Mouse (Mus musculus) myocyte (in vitro differentiated cells): Measurements from ENCODE around the gene Fto.

Experiments
- CEBPB ChIP-seq: IDR thresholded peaks from 2 replicates; pipeline ENCODE4 v1.6.1; 2011; ENCODE audit warnings: mild to moderate bottlenecking, moderate library complexity; ENCODE audit not compliant: poor library complexity, insufficient read depth, severe bottlenecking
- E2F4 ChIP-seq: IDR thresholded peaks from one replicate; pipeline ENCODE4 v1.6.1; 2011; ENCODE audit warnings: mild to moderate bottlenecking, control low read depth, moderate library complexity; ENCODE audit not compliant: insufficient read depth
- MAX ChIP-seq: IDR thresholded peaks from one replicate; pipeline ENCODE4 v1.6.1; 2011; ENCODE audit warnings: low read depth, mild to moderate bottlenecking, control low read depth
- MYOG ChIP-seq, 3 experiments: IDR thresholded peaks; one replicate each; pipeline ENCODE4 v1.6.1; 2011; ENCODE audit warnings: control low read depth in 2 of 3, low read depth in 2 of 3, mild to moderate bottlenecking in 2 of 3; ENCODE audit not compliant: insufficient read length in 2 of 3, control insufficient read depth in 1 of 3, insufficient read depth in 1 of 3
- POLR2A ChIP-seq: IDR thresholded peaks from one replicate; pipeline ENCODE4 v1.6.1; 2011; ENCODE audit warnings: low read depth, mild to moderate bottlenecking, control low read depth, moderate library complexity; ENCODE audit not compliant: insufficient read length
- POLR2AphosphoS2 ChIP-seq: IDR thresholded peaks from one replicate; pipeline ENCODE4 v1.6.1; 2011; ENCODE audit warnings: low read depth, control low read depth; ENCODE audit not compliant: insufficient read length
- REST ChIP-seq: IDR thresholded peaks from one replicate; pipeline ENCODE4 v1.6.1; 2011; ENCODE audit warnings: mild to moderate bottlenecking, control low read depth, moderate library complexity; ENCODE audit not compliant: insufficient read depth, insufficient read length
- USF1 ChIP-seq: IDR thresholded peaks from one replicate; pipeline ENCODE4 v1.6.1; 2011; ENCODE audit warnings: low read depth, mild to moderate bottlenecking, control low read depth, moderate library complexity

GRCm38 (mm10) chr8:91339651-91340050 lies 26.3 kb downstream of the Fto start:
- TF ChIP-seq POLR2AphosphoS2 (no peak), POLR2A (no peak), MYOG (IDR thresholded peaks at IDR 0.05; ENCODE audit: control insufficient read depth in 1 of 3, insufficient read depth in 1 of 3, insufficient read length in 2 of 3, low read depth in 2 of 3) (no peak), CEBPB (no peak), MAX (no peak), REST (no peak), E2F4 (no peak), USF1 (no peak)
